Mouse (Mus musculus) retina, postnatal 7 days (tissue): ENCODE data around the gene Jakmip3.

ENCODE experiments used
- DNase-seq: peaks from one replicate; pipeline ENCODE4 v3.0.0-alpha.2; 2012; ENCODE audit warnings: low read depth, low spot score

Gene Jakmip3

GRCm38 (mm10) chr7:139063406-139063805 is 122.9 kb downstream of the Jakmip3 start:
- no peak for DNase-seq

- peak; percentile 75 for DNase-seq
Observed at GRCm38 (mm10) chr7:139068182-139068623, 127.7 kb downstream of the Jakmip3 start.

GRCm38 (mm10) chr7:139074189-139074588 is 133.7 kb downstream of the Jakmip3 start:
- no peak for DNase-seq

DNA sequence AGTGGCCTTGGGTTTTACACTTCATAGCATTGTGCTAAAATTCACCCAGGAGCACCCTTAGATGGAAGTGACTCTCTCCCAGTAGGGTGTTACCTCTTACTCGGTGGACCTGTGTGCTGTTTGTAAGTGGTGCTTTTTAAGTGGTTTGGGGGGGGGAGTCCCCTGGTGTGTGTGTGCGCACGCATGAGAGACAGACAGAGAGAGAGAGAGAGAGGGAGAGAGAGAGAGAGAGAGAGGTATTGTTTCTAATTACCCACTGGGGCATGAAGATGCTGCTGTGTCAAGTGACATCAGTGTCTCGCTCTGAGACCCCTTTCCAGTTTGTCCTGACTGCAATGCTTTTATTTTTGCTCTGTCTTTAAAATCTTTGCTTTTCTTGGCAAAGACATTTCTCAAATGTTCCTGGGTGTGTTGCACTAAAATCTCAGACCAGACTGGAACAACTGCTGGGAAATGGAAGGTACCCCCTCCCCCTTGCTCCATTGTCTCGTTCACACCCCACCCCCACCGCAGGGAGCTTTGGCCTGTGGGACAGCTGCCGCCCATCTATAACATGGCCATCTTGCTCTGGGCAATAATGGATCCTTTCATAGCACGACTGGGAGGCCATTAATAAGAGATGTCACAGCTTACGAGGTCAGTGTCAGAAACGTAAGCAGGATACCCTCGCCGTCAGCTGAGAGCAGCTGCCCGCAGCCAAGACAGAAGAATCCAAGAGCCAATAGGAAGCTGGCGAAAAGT is 134.7 kb downstream of the Jakmip3 start:
- DNase-seq: no peak

DNA sequence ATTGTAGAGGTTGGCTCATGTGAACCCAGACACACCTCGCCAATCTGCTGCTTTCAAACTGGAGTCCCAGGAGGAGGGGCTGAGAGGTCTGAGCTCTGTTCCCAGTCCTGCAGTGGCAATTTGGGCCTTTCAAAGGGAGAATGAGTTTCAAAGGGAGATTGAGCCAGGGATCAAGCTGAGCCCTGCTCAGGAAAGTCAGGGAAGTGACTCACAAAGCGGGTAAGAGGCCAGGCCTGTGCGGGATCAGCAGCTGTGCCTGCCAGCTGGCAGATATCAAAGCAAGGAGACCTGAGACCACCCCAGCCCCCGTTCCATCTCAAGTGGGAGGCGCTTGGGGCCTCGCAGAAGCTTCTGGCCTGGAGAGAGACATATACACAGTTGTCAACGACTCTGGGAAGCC is 136.8 kb downstream of the Jakmip3 start:
- no peak for DNase-seq

DNA sequence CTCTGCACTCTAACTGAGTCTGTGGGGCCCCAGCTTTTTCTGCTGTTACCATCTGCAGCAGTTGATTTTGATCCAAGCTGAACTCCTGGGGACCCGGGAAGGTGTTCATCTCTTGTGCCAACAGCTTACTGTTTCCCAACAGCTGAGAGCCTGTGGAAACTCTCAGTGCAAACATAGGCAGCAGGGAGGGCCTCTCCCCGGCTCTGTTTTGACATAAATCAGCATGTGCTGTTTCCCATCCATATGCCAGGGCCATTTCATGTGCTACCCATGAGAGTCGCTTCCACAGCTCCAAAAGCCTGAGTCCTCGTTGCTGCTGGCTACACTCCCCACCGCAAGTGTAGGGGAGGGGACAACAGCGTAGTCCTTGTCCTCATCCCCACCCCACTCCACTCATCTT is 137.7 kb downstream of the Jakmip3 start:
- no peak for DNase-seq

DNA sequence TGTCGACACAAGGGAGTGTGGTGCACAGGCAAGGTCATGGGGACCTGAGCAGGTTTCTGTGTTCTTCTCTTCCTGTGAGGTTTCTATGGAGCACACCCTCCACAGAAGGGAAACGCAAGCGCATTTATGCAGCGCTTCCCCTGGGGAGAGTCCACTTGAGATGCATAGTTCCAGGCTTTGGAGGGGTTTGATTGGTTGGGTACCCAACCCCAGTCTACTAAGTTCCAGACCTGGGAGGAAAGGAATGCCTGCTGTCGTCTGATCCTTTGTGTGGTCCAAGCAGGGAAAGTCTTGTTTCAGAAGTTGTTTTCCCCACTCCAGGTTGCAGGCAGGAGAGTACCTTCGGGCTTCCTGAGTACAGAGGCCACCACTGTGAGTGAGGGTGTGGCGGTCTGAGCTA is 138.6 kb downstream of the Jakmip3 start:
- DNase-seq: no peak

DNA sequence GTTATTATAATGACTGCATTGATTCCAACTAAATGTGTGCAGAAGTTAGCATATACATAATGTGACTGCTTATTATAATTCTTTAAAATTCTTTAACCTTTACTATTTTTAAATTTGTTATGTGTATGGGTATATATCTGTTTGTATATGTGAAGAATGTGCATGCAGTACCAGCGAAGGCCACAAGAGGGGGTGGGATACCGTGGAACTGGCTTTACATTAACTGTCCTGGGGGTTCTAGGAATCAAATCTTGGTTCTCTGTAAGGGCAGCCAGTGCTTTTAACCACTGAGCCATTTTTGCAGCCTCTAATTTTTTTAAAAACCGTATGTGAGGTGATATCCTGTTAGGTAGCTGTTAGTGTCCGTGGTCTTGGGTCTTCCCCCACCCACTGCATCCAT is 140.2 kb downstream of the Jakmip3 start:
- no peak for DNase-seq

- DNase-seq: no peak
Observed at GRCm38 (mm10) chr7:139081158-139081557, 140.6 kb downstream of the Jakmip3 start.

DNA sequence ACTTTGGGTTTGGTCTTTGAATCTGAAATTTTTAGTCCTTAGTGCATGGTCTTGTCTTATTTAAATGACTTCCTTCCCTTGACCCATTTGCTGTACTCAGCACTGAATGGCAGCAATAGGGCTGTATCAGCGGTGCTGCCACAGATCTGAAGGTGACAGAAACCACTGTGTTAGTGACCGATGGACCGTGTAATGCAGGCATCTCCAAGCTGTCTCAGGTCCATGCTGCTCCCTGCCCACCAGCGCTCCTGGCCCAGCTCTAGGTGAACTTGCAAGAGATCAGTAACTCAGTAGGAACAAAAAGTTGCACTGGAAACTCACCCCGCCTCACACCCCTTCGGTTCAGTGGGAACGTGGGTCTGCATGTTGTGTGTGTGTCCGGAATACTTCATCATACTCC is 141.8 kb downstream of the Jakmip3 start:
- DNase-seq: no peak

DNA sequence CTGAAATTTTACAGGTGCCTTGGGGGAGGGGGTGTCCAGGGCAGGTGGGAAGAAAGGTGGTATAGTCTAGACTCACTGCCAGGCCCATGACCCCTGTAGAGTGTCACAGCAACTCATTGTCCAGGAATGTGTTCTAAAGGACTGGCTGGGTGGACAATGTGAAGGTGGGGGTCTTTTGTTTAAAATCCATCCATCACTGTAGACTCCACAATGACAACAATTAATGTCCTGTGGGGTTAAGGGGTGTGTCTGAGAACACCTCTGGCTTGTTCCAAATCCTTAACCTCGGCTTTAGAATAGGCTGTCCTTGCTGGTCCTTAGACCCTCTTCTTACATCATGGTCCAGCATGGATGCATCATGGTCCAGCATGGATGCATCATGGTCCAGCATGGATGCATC is 143.8 kb downstream of the Jakmip3 start:
- DNase-seq: no peak

DNA sequence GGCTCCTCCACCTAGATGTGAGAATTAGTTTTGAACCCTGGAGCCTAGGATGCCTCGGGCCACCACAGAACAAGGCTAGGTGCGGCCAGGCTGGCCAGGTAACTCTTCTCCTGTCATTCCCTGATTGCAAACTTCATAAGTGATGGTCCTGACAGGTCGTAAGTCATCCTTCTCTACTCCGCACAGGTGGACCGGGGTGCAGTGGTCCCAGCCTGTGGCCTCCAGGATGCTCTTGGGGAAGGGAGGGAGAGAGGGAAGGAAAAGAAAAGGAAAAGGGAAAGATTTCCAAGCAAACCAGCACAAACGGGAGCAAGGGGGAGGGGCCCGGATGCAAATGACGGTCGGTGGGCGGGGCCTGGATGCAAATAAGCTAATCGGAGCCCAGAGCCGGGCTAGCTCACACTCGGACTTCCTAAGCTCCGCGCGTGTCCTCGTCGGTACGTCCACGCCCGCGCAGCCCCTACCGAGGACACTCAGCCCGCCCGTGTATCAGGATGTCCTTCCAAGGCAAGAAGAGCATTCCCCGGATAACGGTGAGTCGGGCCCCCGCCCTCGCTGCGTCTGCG is 145.2 kb downstream of the Jakmip3 start, which contains the start of gene Dpysl4:
Gene Dpysl4, plus strand, starts transcription at position 373 of the 566 bp plus-strand sequence.
- DNase-seq: peak; percentile 77

DNA sequence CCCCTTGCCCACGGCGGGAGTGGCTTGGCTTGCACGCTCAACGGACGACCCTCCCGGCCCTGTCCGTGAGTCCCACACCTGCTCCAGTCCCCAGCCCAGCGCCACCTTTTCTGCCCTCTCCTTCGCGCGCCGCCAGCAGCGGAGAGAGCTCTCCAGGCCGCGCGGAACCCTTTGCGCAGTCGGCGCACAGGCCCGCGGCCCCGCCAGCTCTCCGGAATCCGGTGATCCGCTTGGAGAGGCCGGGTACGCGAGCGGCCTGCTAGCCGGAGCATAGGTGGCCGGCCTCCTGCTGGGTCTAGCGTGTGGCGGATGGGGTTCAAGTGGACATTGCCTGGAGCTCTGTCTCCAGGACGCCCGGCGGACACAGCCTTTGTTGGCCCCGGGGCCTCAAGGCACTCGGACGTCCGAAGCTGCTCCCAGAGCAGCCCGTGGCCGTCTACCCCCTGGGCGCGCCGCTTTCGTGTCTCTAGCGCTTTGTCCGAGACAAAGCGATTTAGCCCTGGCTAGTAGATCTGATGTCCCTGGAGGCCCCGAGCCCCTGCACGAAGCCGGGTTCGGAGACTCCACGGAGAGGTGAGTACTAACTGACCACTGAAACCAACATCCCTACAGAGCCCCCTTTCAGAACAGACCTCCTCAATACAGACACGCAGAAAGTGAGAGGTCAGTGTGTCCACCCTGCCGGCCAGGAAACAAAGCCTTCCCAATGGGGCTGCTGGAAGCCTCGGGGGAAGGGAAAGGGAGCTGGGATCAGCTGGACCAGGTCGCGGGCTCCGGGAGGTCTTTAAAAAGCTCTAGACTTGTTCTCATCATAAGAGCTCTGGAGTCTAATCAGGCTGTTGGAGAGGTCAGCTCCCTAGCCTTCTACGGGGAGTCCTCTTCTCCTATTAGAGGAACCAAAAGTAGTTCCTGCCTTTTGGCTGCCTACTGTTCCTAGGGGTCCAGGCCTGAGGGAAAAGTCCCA is 145.9 kb downstream of the Jakmip3 start:
- no peak for DNase-seq

DNA sequence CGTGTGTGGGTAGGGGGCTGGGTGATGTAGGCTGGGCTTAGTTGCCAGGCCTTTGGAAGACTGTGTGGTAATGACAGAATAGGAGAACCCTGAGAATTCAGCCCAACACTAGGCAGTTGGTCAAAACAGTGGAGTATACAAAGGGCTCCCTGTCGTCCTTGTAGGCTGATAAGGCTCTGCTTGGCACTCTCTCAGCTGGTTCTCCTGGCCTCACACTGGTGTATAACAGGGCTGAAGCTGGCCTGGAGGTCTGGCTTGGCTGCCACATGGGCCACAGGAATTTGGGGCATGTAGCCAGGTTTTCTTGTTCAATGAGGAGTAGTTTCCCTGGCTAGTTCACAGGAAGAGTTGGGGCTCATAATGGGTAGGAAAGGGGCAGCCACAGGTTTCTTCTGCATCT is 147.3 kb downstream of the Jakmip3 start:
- no peak for DNase-seq

GRCm38 (mm10) chr7:139089892-139090874 is 149.7 kb downstream of the Jakmip3 start:
- no peak for DNase-seq

- no peak for DNase-seq
Observed at GRCm38 (mm10) chr7:139091681-139092080, 151.2 kb downstream of the Jakmip3 start.

DNA sequence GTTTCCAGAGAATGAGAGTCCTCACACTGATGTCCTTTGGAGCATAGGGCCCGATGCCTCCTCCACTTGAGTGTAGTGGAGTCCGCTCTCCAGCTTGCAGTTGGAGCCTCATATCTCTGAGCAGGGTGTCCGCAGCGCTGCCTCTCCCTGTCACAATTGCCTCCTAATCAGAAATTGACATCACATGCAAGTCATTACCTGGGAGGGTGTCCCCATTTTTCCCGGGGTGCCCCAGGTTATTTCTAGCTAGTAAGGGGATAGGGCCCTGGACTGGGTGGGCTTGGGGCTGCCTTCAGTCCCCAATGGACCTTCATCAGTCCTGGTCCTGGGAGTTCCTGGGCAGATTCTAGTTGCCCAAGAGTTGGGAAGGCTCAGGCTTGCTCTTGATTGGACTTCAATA is 152.1 kb downstream of the Jakmip3 start:
- no peak for DNase-seq

GRCm38 (mm10) chr7:139093124-139093523 is 152.6 kb downstream of the Jakmip3 start:
- DNase-seq: no peak

- no peak for DNase-seq
Observed at GRCm38 (mm10) chr7:139093781-139094180, 153.3 kb downstream of the Jakmip3 start.

GRCm38 (mm10) chr7:139094761-139095160 is 154.2 kb downstream of the Jakmip3 start:
- DNase-seq: no peak

- DNase-seq: no peak
Observed at GRCm38 (mm10) chr7:139095282-139095681, 154.8 kb downstream of the Jakmip3 start.
